Mouse (Mus musculus) E14TG2a.4 (cell line): ENCODE measurements around the gene Gtpbp1.

Source experiments
- H3K27me3 ChIP-seq: 2 replicates; pipeline ENCODE4 v1.6.1; 2014; ENCODE audit warnings: low read length, control low read depth; ENCODE audit not compliant: insufficient read depth
- H3K36me3 ChIP-seq: 2 replicates; pipeline ENCODE4 v1.6.1; 2014; ENCODE audit warnings: low read length, control low read depth; ENCODE audit not compliant: insufficient read depth
- H3K4me1 ChIP-seq: replicated peaks from 2 replicates; pipeline ENCODE4 v1.6.1; 2014; ENCODE audit warnings: low read depth, low read length, control low read depth
- H3K4me3 ChIP-seq: replicated peaks from 2 replicates; pipeline ENCODE4 v1.5.1; 2014; ENCODE audit warnings: mild to moderate bottlenecking, low read length
- H3K9me3 ChIP-seq: 2 replicates; pipeline ENCODE4 v1.6.1; 2014; ENCODE audit warnings: low read length, control low read depth
- CTCF ChIP-seq: conservative IDR thresholded peaks from 2 replicates; pipeline ENCODE4 v1.5.1; 2014; ENCODE audit warnings: low read length
- NANOG ChIP-seq: IDR thresholded peaks from 2 replicates; pipeline ENCODE4 v1.6.1; 2014; ENCODE audit warnings: borderline replicate concordance, low read length, mixed read lengths
- POU5F1 ChIP-seq: IDR thresholded peaks from 2 replicates; pipeline ENCODE4 v1.6.1; 2014; ENCODE audit warnings: low read length, borderline replicate concordance

Gtpbp1 gene

DNA sequence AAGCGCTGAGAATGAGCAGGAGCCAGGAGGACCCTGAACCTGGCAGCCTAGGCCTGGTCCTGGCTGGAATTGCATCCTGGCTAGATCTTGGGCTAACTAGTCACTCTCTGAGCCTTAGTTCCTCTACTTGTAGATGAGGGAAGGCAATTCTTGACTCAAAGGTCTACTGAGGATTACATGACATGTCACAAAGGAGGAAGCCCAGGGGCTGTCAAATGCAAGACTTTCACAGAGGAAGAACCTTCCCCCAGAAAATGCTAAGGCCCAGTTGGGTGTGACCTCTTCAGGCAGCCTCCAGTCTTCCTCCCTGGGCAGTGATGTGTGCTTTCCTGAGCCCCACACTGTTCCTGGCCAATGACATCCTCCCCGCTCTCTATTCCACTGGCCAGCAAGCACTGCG is 66.5 kb downstream of the Gtpbp1 start:
- Histone ChIP-seq H3K4me3 (no peak overlapping the region), H3K36me3 (peaks cover 9% of the 10 kb centered on the region), H3K9me3 (no peaks in the 10 kb centered on the region), H3K27me3 (no peaks in the 10 kb centered on the region; the same call in 1 of the 2 replicates), H3K4me1 (peaks cover 24% of the 10 kb centered on the region)
- TF ChIP-seq CTCF (no peak), POU5F1 (no peak), NANOG (no peak)

DNA sequence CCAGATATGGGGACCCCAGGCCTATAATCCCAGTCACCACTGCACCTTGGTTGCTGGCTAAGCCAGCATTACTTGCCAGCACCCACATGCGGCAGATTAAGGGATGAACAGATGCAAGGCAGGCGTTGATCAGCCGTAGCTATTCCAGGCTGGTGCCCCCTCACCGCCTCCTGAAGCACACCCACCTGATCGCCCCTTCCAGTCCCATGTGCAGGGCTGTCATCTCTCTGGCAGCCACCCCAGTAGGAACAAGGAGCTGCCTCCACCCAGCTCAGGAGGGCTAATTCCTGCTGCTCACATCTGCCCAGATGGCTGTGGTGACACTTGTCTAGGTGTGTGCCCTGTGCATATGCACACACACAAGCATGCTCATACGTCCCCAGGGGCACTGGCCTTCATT is 70.3 kb downstream of the Gtpbp1 start:
- peaks cover 43% of the 10 kb centered on the region for H3K36me3 ChIP-seq
- no peak for TF ChIP-seq POU5F1
- TF ChIP-seq NANOG = no peak
- TF ChIP-seq CTCF = no peak
- no peaks in the 10 kb centered on the region for H3K27me3 ChIP-seq
- H3K9me3 ChIP-seq = no peaks in the 10 kb centered on the region
- peaks cover 25% of the 10 kb centered on the region for H3K4me1 ChIP-seq
- no peak overlapping the region for H3K4me3 ChIP-seq

- Histone ChIP-seq H3K9me3 (no peaks in the 10 kb centered on the region), H3K27me3 (no peaks in the 10 kb centered on the region), H3K4me3 (no peak overlapping the region), H3K36me3 (peaks cover 43% of the 10 kb centered on the region), H3K4me1 (peaks cover 38% of the 10 kb centered on the region)
- TF ChIP-seq CTCF = no peak
- TF ChIP-seq POU5F1 = no peak
- TF ChIP-seq NANOG = no peak
These were observed 72.4 kb downstream of the Gtpbp1 start for GRCm38 (mm10) chr15:79763001-79763400.

DNA sequence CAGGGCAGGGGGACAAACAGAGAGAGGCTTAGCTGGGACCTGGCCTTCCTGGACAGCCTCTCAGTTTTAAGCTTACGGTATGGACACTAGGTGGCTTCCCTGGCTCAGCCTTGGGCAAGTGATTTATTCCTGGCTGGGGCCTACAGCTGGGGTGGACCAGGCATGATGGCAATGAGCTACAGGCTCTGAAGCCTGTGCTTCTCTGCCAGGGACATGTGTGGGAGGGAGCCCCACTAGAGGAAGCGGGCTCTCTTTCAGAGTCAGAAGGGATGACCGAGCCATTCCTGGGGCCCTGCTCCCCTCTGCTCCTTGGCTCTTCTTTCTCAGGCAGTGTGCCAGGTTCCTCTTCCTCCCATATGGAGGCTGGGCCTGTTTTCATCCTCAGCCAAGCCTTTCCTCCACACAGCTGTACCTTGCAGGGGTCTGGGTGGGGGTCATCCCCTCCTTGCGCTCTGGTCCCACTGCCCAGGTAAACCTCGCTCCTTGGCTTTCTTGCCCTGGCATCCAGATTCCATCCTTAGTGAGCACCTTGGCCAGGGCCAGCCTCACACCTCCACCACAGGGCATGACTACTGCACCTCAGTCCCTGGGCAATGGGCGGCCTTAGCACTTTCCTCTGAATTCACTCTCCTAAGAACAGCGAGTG is 73.1 kb downstream of the Gtpbp1 start:
- H3K27me3 ChIP-seq = no peaks in the 10 kb centered on the region
- no peak for TF ChIP-seq CTCF
- no peak for TF ChIP-seq POU5F1
- TF ChIP-seq NANOG = no peak
- H3K9me3 ChIP-seq = no peaks in the 10 kb centered on the region
- peaks cover 43% of the 10 kb centered on the region for H3K36me3 ChIP-seq
- peaks cover 43% of the 10 kb centered on the region for H3K4me1 ChIP-seq
- no peak overlapping the region for H3K4me3 ChIP-seq

GRCm38 (mm10) chr15:79764539-79765267 is 74.1 kb downstream of the Gtpbp1 start:
- Histone ChIP-seq H3K27me3 (no peaks in the 10 kb centered on the region), H3K4me3 (no peak overlapping the region), H3K9me3 (no peaks in the 10 kb centered on the region), H3K4me1 (peaks cover 43% of the 10 kb centered on the region), H3K36me3 (peaks cover 43% of the 10 kb centered on the region)
- TF ChIP-seq NANOG = no peak
- TF ChIP-seq CTCF = no peak
- no peak for TF ChIP-seq POU5F1

GRCm38 (mm10) chr15:79765361-79765760 is 74.7 kb downstream of the Gtpbp1 start:
- no peaks in the 10 kb centered on the region for H3K27me3 ChIP-seq
- peaks cover 43% of the 10 kb centered on the region for H3K36me3 ChIP-seq
- no peaks in the 10 kb centered on the region for H3K9me3 ChIP-seq
- no peak overlapping the region for H3K4me3 ChIP-seq
- H3K4me1 ChIP-seq = peaks cover 50% of the 10 kb centered on the region
- TF ChIP-seq NANOG (no peak), POU5F1 (no peak), CTCF (no peak)

DNA sequence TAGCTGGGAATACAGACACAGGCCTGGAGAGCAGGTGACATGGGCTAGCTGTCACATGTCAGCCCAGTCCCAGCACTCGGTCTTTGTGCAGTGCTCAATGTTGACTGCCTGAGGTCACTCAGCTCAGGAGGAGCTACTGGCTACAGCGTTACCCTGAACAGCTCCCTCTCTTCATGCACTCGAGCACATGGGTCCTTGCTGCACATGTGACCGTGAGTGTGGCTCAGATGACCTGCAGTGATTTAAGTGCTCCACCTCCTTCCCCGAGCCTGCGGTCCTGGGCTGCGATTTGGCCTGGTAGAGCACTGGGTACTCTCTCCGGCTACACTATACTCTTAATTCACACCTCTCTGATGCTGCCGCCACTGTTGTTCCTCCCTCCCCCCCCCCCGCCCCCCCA is 75.5 kb downstream of the Gtpbp1 start:
- Histone ChIP-seq H3K4me1 (peaks cover 58% of the 10 kb centered on the region), H3K36me3 (peaks cover 41% of the 10 kb centered on the region), H3K27me3 (no peaks in the 10 kb centered on the region), H3K9me3 (no peaks in the 10 kb centered on the region), H3K4me3 (no peak overlapping the region)
- TF ChIP-seq CTCF (no peak), POU5F1 (no peak), NANOG (no peak)

DNA sequence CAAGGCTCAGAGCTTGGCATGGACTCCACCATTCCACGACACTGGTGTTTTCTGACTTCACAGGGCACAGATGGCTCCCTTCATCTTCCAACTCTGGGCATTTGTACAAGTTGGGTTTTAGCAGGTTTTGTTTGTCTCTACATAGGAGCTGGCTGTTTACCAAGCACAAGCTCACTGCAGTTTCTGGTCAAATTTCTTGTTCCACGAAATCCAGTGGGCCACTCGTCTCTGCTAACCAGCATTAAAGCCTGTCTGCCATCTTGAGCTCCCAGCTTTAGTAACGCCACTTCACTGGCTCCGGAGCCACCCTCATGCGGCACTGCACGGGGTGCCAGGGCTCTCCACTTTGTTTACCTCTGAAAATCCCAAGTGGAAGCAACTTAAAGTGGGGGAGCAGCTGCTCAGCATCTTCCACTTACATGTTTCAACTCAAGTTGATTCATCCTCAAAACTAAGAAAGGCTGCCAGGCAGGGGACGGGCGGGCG is 76.0 kb downstream of the Gtpbp1 start:
- Histone ChIP-seq H3K9me3 (no peaks in the 10 kb centered on the region), H3K27me3 (no peaks in the 10 kb centered on the region), H3K4me1 (peaks cover 60% of the 10 kb centered on the region), H3K4me3 (no peak overlapping the region), H3K36me3 (peaks cover 39% of the 10 kb centered on the region)
- no peak for TF ChIP-seq CTCF
